9 mouse cellular contexts compared by ENCODE assay signal in the genomic region with DNA sequence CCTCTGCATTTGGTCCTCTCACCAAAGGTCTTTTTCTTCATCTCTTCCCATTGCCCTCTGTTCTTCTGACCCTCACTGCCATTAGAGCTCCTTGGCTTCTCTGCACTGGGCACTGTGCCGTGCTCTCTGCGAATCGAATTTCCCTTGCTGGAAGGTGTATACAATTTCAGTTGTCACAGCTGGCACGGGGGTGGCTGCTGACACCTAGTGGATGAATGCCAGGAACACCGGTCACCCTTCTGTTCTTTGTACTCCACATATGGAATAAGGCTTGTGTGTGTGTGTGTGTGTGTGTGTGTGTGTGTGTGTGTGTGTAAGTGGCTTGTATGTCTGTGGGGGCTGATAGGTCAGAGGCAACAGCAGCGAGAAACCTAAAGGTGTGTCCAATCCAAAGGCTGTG. TPM values are rescaled to one million over a fixed set of nuclear protein-coding genes. Genes with fewer than 3 reads are reported as not detected.
DNase-seq lines count a peak whose midpoint lies in the region; ATAC-seq lines count a peak whose summit lies in the region.
"Had no signal": no experiment of that assay in that cellular context is flagged by ENCODE, and none has a peak within 500 bp of the region (broad histone marks: within the 10 kb centered on the region; RNA-seq: fewer than 3 reads in every experiment).

No protein-coding gene starts in this region.

- peak; percentile 35; the same call in 1 of the 2 replicates for ATAC-seq in granulocyte monocyte progenitor cell, adult 5-6 weeks (replicated peaks; ENCODE audit: poor library complexity, severe bottlenecking)

- H3K4me1 ChIP-seq in limb, embryonic 10.5 days = no peaks in the 10 kb centered on the region

- H3K9me3 ChIP-seq in limb, embryonic 10.5 days (replicated peaks) = no peaks in the 10 kb centered on the region
- H3K9me3 ChIP-seq: liver, embryonic 15.5 days had no signal

- H3K27me3 ChIP-seq in limb, embryonic 10.5 days (ENCODE audit: low read depth, poor library complexity, severe bottlenecking) = no peaks in the 10 kb centered on the region
- H3K27me3 ChIP-seq: liver, embryonic 15.5 days had no signal

- no peak overlapping the region; the same call in 1 of the 2 replicates for H3K27ac ChIP-seq in limb, embryonic 10.5 days
- H3K27ac ChIP-seq: liver, embryonic 15.5 days had no signal

- WGBS in limb, embryonic 10.5 days = 71% methylated on average over 6 of the region's 6 CpGs

- no peaks in the 10 kb centered on the region for H3K36me3 ChIP-seq in limb, embryonic 10.5 days
- H3K36me3 ChIP-seq: liver, embryonic 15.5 days had no signal

- peak; percentile 31 for DNase-seq in left cerebral cortex, postnatal 4 days
- no peak for DNase-seq in left cerebral cortex, postnatal 10 days (ENCODE audit: extremely low spot score in 1 of 2, low spot score in 2 of 2)
- DNase-seq in R1 (ENCODE audit: low read depth, low spot score) = peak; percentile 28
- peak; percentile 52 for DNase-seq in limb, embryonic 10.5 days (ENCODE audit: low spot score)
- peak; percentile 71 for DNase-seq in skeletal muscle tissue, adult 2 months (ENCODE audit: low read depth, low spot score)
- no peak for DNase-seq in ovary, postnatal 36 days (ENCODE audit: low spot score)
- DNase-seq in thymus, postnatal 25 days = no peak

- intact Hi-C loops in left cerebral cortex, postnatal 4 days (cut with DNase I) = no loop called here
- intact Hi-C loops in left cerebral cortex, postnatal 10 days (cut with DNase I) = no loop called here

- no peak overlapping the region for H3K4me3 ChIP-seq in limb, embryonic 10.5 days
- H3K4me3 ChIP-seq: liver, embryonic 15.5 days had no signal

RNA-seq across cellular contexts. Expression of a gene that starts 20.9 kb away (rescaled TPM):
- total RNA-seq in left cerebral cortex, postnatal 4 days (2021) = 10 to 100 TPM; 12.7 to 12.8 TPM
- 10 to 100 TPM; 12.7 to 13.8 TPM for total RNA-seq in left cerebral cortex, postnatal 10 days (2021)
- 6.3 and 6.5 TPM in 2 replicates for total RNA-seq in granulocyte monocyte progenitor cell, adult 5-6 weeks (2014; fragmentation: Nextera tagmentation)
- 13.8 and 19.4 TPM in 2 replicates for total RNA-seq in granulocyte monocyte progenitor cell, adult 5-6 weeks (2017)
- polyA plus RNA-seq in limb, embryonic 10.5 days (2016; fragmentation: Nextera tagmentation; extraction: Ambion mirVana) = 17.3 and 21.0 TPM in 2 replicates

RNA-seq across cellular contexts. Expression of a gene that starts 58.8 kb away (rescaled TPM):
- 10 to 100 TPM; 56.6 to 57.2 TPM for total RNA-seq in left cerebral cortex, postnatal 4 days (2021)
- 10 to 100 TPM; 44.5 to 45.7 TPM for total RNA-seq in left cerebral cortex, postnatal 10 days (2021)
- total RNA-seq in granulocyte monocyte progenitor cell, adult 5-6 weeks (2014; fragmentation: Nextera tagmentation) = 13.8 and 13.9 TPM in 2 replicates
- 20.6 and 22.8 TPM in 2 replicates for total RNA-seq in granulocyte monocyte progenitor cell, adult 5-6 weeks (2017)
- 27.0 and 31.2 TPM in 2 replicates for polyA plus RNA-seq in limb, embryonic 10.5 days (2016; fragmentation: Nextera tagmentation; extraction: Ambion mirVana)

Comparison
In these comparisons a context has a peak if more than half of its experiments do, and no peak if none do; other contexts are left out.
1. DNase-seq: peak in left cerebral cortex, postnatal 4 days (single experiment), R1 (single experiment), limb, embryonic 10.5 days (single experiment) and skeletal muscle tissue, adult 2 months (single experiment); none in left cerebral cortex, postnatal 10 days (0 of 2), ovary, postnatal 36 days (single experiment) and thymus, postnatal 25 days (single experiment).